Mouse (Mus musculus) CH12.LX (cell line): ENCODE measurements around the gene Kctd20. TPM values are rescaled to one million over a fixed set of nuclear protein-coding genes. Genes with fewer than 3 reads are reported as not detected.

Experiments
- DNase-seq: peaks from one replicate; pipeline ENCODE4 v3.0.0-alpha.2; 2013; ENCODE audit errors: extremely low read depth
- H3K27ac ChIP-seq: 2 replicates; pipeline ENCODE4 v1.5.1; 2012; ENCODE audit warnings: low read depth, mild to moderate bottlenecking, control low read depth, moderate library complexity; ENCODE audit not compliant: insufficient read depth
- H3K27me3 ChIP-seq: replicated peaks from 2 replicates; pipeline ENCODE3; 2012; ENCODE audit warnings: inconsistent platforms
- H3K36me3 ChIP-seq, 2 experiments: replicated peaks in 1 of 2; 2 replicates each; pipeline versions ENCODE3 to v1.6.1; 2012; ENCODE audit warnings: inconsistent platforms in 1 of 2, low read length in 1 of 2, mild to moderate bottlenecking in 1 of 2, mixed read lengths in 1 of 2, moderate library complexity in 1 of 2; ENCODE audit not compliant: control insufficient read depth in 1 of 2, insufficient read depth in 1 of 2
- H3K4me1 ChIP-seq, 2 experiments: 2 replicates each; pipeline ENCODE4 v1.6.1; 2012; ENCODE audit warnings: inconsistent platforms in 1 of 2, moderate library complexity in 1 of 2; ENCODE audit not compliant: insufficient read depth in 2 of 2, control insufficient read depth in 1 of 2
- H3K4me2 ChIP-seq: 2 replicates; pipeline ENCODE4 v1.6.1; 2012; ENCODE audit warnings: low read depth, mild to moderate bottlenecking, control low read depth; ENCODE audit not compliant: poor library complexity, insufficient read depth, severe bottlenecking
- H3K4me3 ChIP-seq, 3 experiments: fragments of 150-350 bp in 1 of 3; sonication (generic) in 1 of 3; replicated peaks in 1 of 3; 2 replicates each; pipeline versions ENCODE3 to v1.5.1; 2011 to 2012; ENCODE audit warnings: low read depth in 2 of 3, low read length in 2 of 3, mild to moderate bottlenecking in 2 of 3, moderate library complexity in 2 of 3, control low read depth in 1 of 3, improper control_type of control experiment in 1 of 3, inconsistent platforms in 1 of 3, mixed read lengths in 1 of 3; ENCODE audit not compliant: poor library complexity in 1 of 3
- H3K79me2 ChIP-seq: replicated peaks from 2 replicates; pipeline ENCODE4 v1.6.1; 2012; ENCODE audit warnings: mild to moderate bottlenecking, moderate library complexity; ENCODE audit not compliant: control insufficient read depth, poor library complexity, insufficient read depth, severe bottlenecking; ENCODE audit errors: extremely low read depth
- H3K9ac ChIP-seq: 2 replicates; pipeline ENCODE4 v1.6.1; 2012; ENCODE audit warnings: low read depth, mild to moderate bottlenecking, control low read depth, moderate library complexity; ENCODE audit not compliant: insufficient read depth
- H3K9me3 ChIP-seq: replicated peaks from 2 replicates; pipeline ENCODE3; 2012; ENCODE audit warnings: low read length, inconsistent platforms, mixed read lengths
- CHD1 ChIP-seq: IDR thresholded peaks from 2 replicates; pipeline ENCODE4 v1.6.1; 2012; ENCODE audit warnings: low read depth, low read length, improper control_type of control experiment, inconsistent platforms
- CHD2 ChIP-seq: IDR thresholded peaks from 2 replicates; pipeline ENCODE4 v1.6.1; 2011; ENCODE audit warnings: low read length, improper control_type of control experiment
- CTCF ChIP-seq, 2 experiments: IDR thresholded peaks in 1 of 2; conservative IDR thresholded peaks in 1 of 2; 2 replicates each; pipeline ENCODE4 v1.5.1; 2011 to 2012; ENCODE audit warnings: low read depth in 2 of 2, low read length in 2 of 2, improper control_type of control experiment in 1 of 2, inconsistent platforms in 1 of 2, mild to moderate bottlenecking in 1 of 2, moderate library complexity in 1 of 2
- EP300 ChIP-seq: IDR thresholded peaks from 2 replicates; pipeline ENCODE4 v1.6.1; 2011; ENCODE audit warnings: low read length, improper control_type of control experiment
- ETS1 ChIP-seq: conservative IDR thresholded peaks from 2 replicates; pipeline ENCODE4 v1.6.1; 2012; ENCODE audit warnings: low read depth, mild to moderate bottlenecking, inconsistent platforms, low read length, improper control_type of control experiment, moderate library complexity
- GABPA ChIP-seq: IDR thresholded peaks from 2 replicates; pipeline ENCODE4 v1.6.1; 2012; ENCODE audit warnings: low read depth, low read length, improper control_type of control experiment, inconsistent platforms; ENCODE audit not compliant: insufficient replicate concordance
- HCFC1 ChIP-seq: IDR thresholded peaks from 2 replicates; pipeline ENCODE4 v1.6.1; 2012; ENCODE audit warnings: low read depth, mild to moderate bottlenecking, inconsistent platforms, low read length, improper control_type of control experiment
- IRF4 ChIP-seq: IDR thresholded peaks from 2 replicates; pipeline ENCODE4 v1.6.1; 2014; ENCODE audit warnings: low read depth, mild to moderate bottlenecking, inconsistent platforms, low read length, improper control_type of control experiment
- JUN ChIP-seq: IDR thresholded peaks from 2 replicates; pipeline ENCODE4 v1.6.1; 2011; ENCODE audit warnings: low read depth, mild to moderate bottlenecking, low read length, improper control_type of control experiment, moderate library complexity; ENCODE audit not compliant: insufficient read depth
- JUND ChIP-seq: conservative IDR thresholded peaks from 2 replicates; pipeline ENCODE4 v1.6.1; 2011; ENCODE audit warnings: low read depth, low read length, improper control_type of control experiment
- MAX ChIP-seq: IDR thresholded peaks from 2 replicates; pipeline ENCODE4 v1.6.1; 2011; ENCODE audit warnings: low read length, improper control_type of control experiment
- MAZ ChIP-seq: IDR thresholded peaks from 2 replicates; pipeline ENCODE4 v1.6.1; 2012; ENCODE audit warnings: low read depth, mild to moderate bottlenecking, inconsistent platforms, low read length, improper control_type of control experiment, moderate library complexity
- MXI1 ChIP-seq: IDR thresholded peaks from 2 replicates; pipeline ENCODE4 v1.6.1; 2011; ENCODE audit warnings: mild to moderate bottlenecking, low read depth, low read length, improper control_type of control experiment
- MYC ChIP-seq: IDR thresholded peaks from 2 replicates; pipeline ENCODE4 v1.6.1; 2011; ENCODE audit warnings: low read depth, mild to moderate bottlenecking, improper control_type of control experiment, low read length
- RAD21 ChIP-seq: IDR thresholded peaks from 2 replicates; pipeline ENCODE4 v1.6.1; 2011; ENCODE audit warnings: low read depth, mild to moderate bottlenecking, low read length, improper control_type of control experiment, moderate library complexity
- SIN3A ChIP-seq: IDR thresholded peaks from 2 replicates; pipeline ENCODE4 v1.6.1; 2012; ENCODE audit warnings: low read length, improper control_type of control experiment, inconsistent platforms
- SMC3 ChIP-seq: IDR thresholded peaks from 2 replicates; pipeline ENCODE4 v1.6.1; 2011; ENCODE audit warnings: low read depth, low read length, improper control_type of control experiment
- TBP ChIP-seq: conservative IDR thresholded peaks from 2 replicates; pipeline ENCODE4 v1.6.1; 2011; ENCODE audit warnings: low read depth, low read length, improper control_type of control experiment
- USF2 ChIP-seq: conservative IDR thresholded peaks from 2 replicates; pipeline ENCODE4 v1.6.1; 2011; ENCODE audit warnings: low read depth, low read length, improper control_type of control experiment
- ZKSCAN1 ChIP-seq: IDR thresholded peaks from 2 replicates; pipeline ENCODE4 v1.6.1; 2012; ENCODE audit warnings: low read depth, inconsistent platforms, low read length, improper control_type of control experiment, borderline replicate concordance
- ZMIZ1 ChIP-seq: IDR thresholded peaks from 2 replicates; pipeline ENCODE4 v1.6.1; 2012; ENCODE audit warnings: low read depth, mild to moderate bottlenecking, inconsistent platforms, low read length, improper control_type of control experiment
- dilution Hi-C: fragments of 300-500 bp; cut with MboI; formaldehyde crosslinking; loops from 2 replicates; pipeline ENCODE4 v1.14.3; 2020; ENCODE audit warnings: low sequenced_read_pairs; ENCODE audit not compliant: extremely low pct_unique_long_range_greater_than_20kb, extremely low pct_ligation_motif_present
- in situ Hi-C: fragments of 300-500 bp; cut with MboI; formaldehyde crosslinking; loops from 3 replicates; pipeline ENCODE4 v1.14.3; 2019; ENCODE audit warnings: low sequenced_read_pairs, low pct_ligation_motif_present, low pct_unique_long_range_greater_than_20kb, mixed read lengths
- polyA plus RNA-seq: library from polyadenylated mRNA; unstranded; fragments of >175 nt; gene quantifications from 2 replicates; pipeline ENCODE4 v1.2.1, GENCODE M21; 2012; ENCODE audit warnings: low read depth; ENCODE audit not compliant: insufficient read length
- total RNA-seq, 2 experiments: library from RNA; depleted of rRNA; stranded (reverse); fragments of 300-350 nt in 1 of 2; fragments of >200 nt in 1 of 2; gene quantifications; 2 replicates each; pipeline ENCODE4 v1.2.3; 2012 to 2014

The Kctd20 gene
- total and polyA plus RNA-seq, 3 experiments: 40.1 to 85.2 (median 68.5) TPM

GRCm38 (mm10) chr17:28930392-28931074, 21.2 kb upstream of the Kctd20 start:
- H3K4me1 ChIP-seq: peaks cover 10 to 20% of the 10 kb centered on the region in 2 experiments
- no peak overlapping the region for H3K4me2 ChIP-seq
- in situ Hi-C loops: no loop called here
- no peak overlapping the region for H3K27ac ChIP-seq
- no peak for TF ChIP-seq ETS1
- TF ChIP-seq HCFC1: no peak
- TF ChIP-seq SIN3A: peak; percentile 46; the same call in 1 of the 2 replicates
- 0 out of 2 replicates have a peak, but pooled peaks have one; percentile 11 for TF ChIP-seq MYC
- 0 out of 2 replicates have a peak, but pooled peaks have one; percentile 10 for TF ChIP-seq IRF4
- no peak for TF ChIP-seq MXI1
- TF ChIP-seq MAX: no peak
- no peak for TF ChIP-seq CHD2
- no peak for TF ChIP-seq ZMIZ1
- peak; percentile 52 for TF ChIP-seq ZKSCAN1
- peak; percentile 50 for TF ChIP-seq RAD21
- TF ChIP-seq GABPA: no peak
- TF ChIP-seq EP300: no peak
- no peak for TF ChIP-seq JUN
- no peak for TF ChIP-seq USF2
- no peak for TF ChIP-seq CHD1
- no peak for TF ChIP-seq JUND
- peak in 1 of 2 experiments; percentile 68; a peak in 2 of 4 replicates for TF ChIP-seq CTCF (conservative IDR thresholded peaks at IDR 0.05 in 1 of 2, IDR thresholded peaks at IDR 0.05 in 1 of 2; ENCODE audit: low read depth in 2 of 2, low read length in 2 of 2)
- peak; percentile 62; the same call in 1 of the 2 replicates for TF ChIP-seq MAZ
- peak; percentile 46 for TF ChIP-seq SMC3
- no peak for TF ChIP-seq TBP
- H3K36me3 ChIP-seq: no peaks in the 10 kb centered on the region
- dilution Hi-C loops: no loop called here
- no peak overlapping the region for H3K9ac ChIP-seq
- no peaks in the 10 kb centered on the region for H3K79me2 ChIP-seq
- H3K27me3 ChIP-seq: no peaks in the 10 kb centered on the region
- DNase-seq: no peak
- no peaks in the 10 kb centered on the region for H3K9me3 ChIP-seq
- H3K4me3 ChIP-seq: no peak overlapping the region
